Mouse (Mus musculus) sigmoid colon, adult 10 weeks (tissue): Measurements from ENCODE around the gene Ncor1. TPM values are rescaled to one million over a fixed set of nuclear protein-coding genes. Genes with fewer than 3 reads are reported as not detected.

Source experiments
- polyA plus RNA-seq: library from polyadenylated mRNA; stranded (reverse); fragments of 350-450 nt; fragmentation: Illumina TruSeq; extraction: RNeasy Lipid Tissue Mini Kit (QIAGEN cat#74804); gene quantifications from one replicate; pipeline ENCODE4 v1.2.3, GENCODE M21; 2014; ENCODE audit warnings: low read depth, low replicate concordance

The Ncor1 gene
- polyA plus RNA-seq = 255 TPM

GRCm38 (mm10) chr11:62458276-62458724, at the start of gene Ncor1, which contains the start of gene Pigl:
TSS of gene Ncor1 (minus strand) at chr11:62458541.
TSS of gene Pigl (plus strand) at chr11:62458460.

GRCm38 (mm10) chr11:62280675-62281600, 177.4 kb downstream of the Ncor1 start, which contains the start of the genes Zswim7 and Ttc19:
TSS of gene Zswim7 (minus strand) at chr11:62281375.
TSS of gene Ttc19 (plus strand) at chr11:62281473.

Other genes starting within 250 kb of the Ncor1 start
- 0.54 TPM for gene Adora2b, start 209.6 kb downstream of the Ncor1 start, polyA plus RNA-seq
- gene Zswim7, start 177.2 kb downstream of the Ncor1 start, polyA plus RNA-seq = 1.6 TPM
- 62.1 TPM for gene Ttc19, start 177.1 kb downstream of the Ncor1 start, polyA plus RNA-seq
- gene Pigl, start 81 bp downstream of the Ncor1 start, polyA plus RNA-seq = 4.4 TPM
- 21.6 TPM for gene Cenpv, start 80.7 kb upstream of the Ncor1 start, polyA plus RNA-seq
- 44.9 TPM for gene Ubb, start 92.6 kb upstream of the Ncor1 start, polyA plus RNA-seq
- 0.35 TPM for gene Trpv2, start 115.9 kb upstream of the Ncor1 start, polyA plus RNA-seq
- 31.1 TPM for gene Lrrc75a, start 190.0 kb upstream of the Ncor1 start, polyA plus RNA-seq
- 27.4 TPM for gene Mmgt2, start 190.1 kb upstream of the Ncor1 start, polyA plus RNA-seq